10 mouse cellular contexts compared by ENCODE assay signal in the genomic region with DNA sequence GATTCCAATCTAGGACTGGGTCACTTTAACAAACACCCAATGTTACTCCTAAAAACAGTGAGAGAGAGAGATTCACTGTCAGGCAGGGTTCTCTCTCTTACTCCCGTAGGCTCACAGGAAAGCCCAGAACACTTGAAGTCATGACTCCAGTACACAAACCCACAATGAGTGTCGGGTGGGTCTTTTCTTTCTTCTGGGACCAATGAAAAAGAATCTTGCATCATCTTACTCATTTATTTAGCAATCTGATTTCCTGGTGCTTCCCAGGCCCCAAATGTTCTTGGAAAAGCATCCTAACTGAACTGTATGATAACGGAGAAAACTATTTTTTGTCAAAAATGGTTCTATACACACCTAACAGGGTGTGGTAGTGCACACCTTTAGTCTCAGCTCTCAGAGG. TPM values are rescaled to one million over a fixed set of nuclear protein-coding genes. Genes with fewer than 3 reads are reported as not detected.
A peak's percentile ranks its signal among the peaks of the same experiment; 100 is the strongest.
DNase-seq lines count a peak whose midpoint lies in the region; TF ChIP-seq lines count a peak whose summit lies in the region.
"Had no signal": no experiment of that assay in that cellular context is flagged by ENCODE, and none has a peak within 500 bp of the region (broad histone marks: within the 10 kb centered on the region; RNA-seq: fewer than 3 reads in every experiment).

No protein-coding gene starts in this region.

- H3K79me3 ChIP-seq in C2C12 (ENCODE audit: low read depth) = peaks cover 2% of the 10 kb centered on the region

- H3K27me3 ChIP-seq in C2C12 (ENCODE audit: control insufficient read depth, insufficient read depth, insufficient read length) = no peaks in the 10 kb centered on the region
- peaks cover 4% of the 10 kb centered on the region for H3K27me3 ChIP-seq in hindbrain, embryonic 10.5 days (ENCODE audit: insufficient read depth, poor library complexity, severe bottlenecking)

- no peak overlapping the region for H3K4me3 ChIP-seq in C2C12 (ENCODE audit: insufficient read depth, poor library complexity, severe bottlenecking)
- H3K4me3 ChIP-seq in hindbrain, embryonic 10.5 days = peak overlapping the region; percentile 91

- H3ac ChIP-seq in C2C12 (ENCODE audit: control insufficient read depth, insufficient read length, low read depth) = no peak overlapping the region

- H3K4me1 ChIP-seq in hindbrain, embryonic 10.5 days (replicated peaks) = peaks cover 56% of the 10 kb centered on the region

- H3K27ac ChIP-seq in hindbrain, embryonic 10.5 days = peak overlapping the region; percentile 50; the same call in 1 of the 2 replicates
- H3K27ac ChIP-seq: liver, embryonic 15.5 days had no signal

- no peaks in the 10 kb centered on the region for H3K9me3 ChIP-seq in hindbrain, embryonic 10.5 days
- H3K9me3 ChIP-seq: liver, embryonic 15.5 days had no signal

- peaks cover 19% of the 10 kb centered on the region for H3K79me2 ChIP-seq in C2C12 (ENCODE audit: control insufficient read depth, insufficient read depth)

- peak; percentile 34 for DNase-seq in 3T3-L1 (ENCODE audit: low read depth, low spot score)
- DNase-seq in hindbrain, embryonic 10.5 days (ENCODE audit: low spot score) = no peak
- peak; percentile 43 for DNase-seq in lung, postnatal 36 days
- no peak for DNase-seq in spleen, postnatal 10 days (ENCODE audit: low spot score in 2 of 2)
- DNase-seq in embryo, embryonic 11 days = no peak
- DNase-seq in adrenal gland, postnatal 36 days = no peak
- DNase-seq: cerebellum, adult 8-10 months; right cerebral cortex, adult 18-20 months had no signal

- H3K36me3 ChIP-seq in C2C12 (ENCODE audit: control insufficient read depth, insufficient read depth) = no peaks in the 10 kb centered on the region
- peaks cover 10% of the 10 kb centered on the region; the same call in 1 of the 2 replicates for H3K36me3 ChIP-seq in hindbrain, embryonic 10.5 days
- H3K36me3 ChIP-seq: liver, embryonic 15.5 days had no signal

- no peak for TF ChIP-seq CTCF in C2C12 (IDR thresholded peaks at IDR 0.05; ENCODE audit: control insufficient read depth, insufficient read depth, insufficient read length)

- WGBS in hindbrain, embryonic 10.5 days = 87% methylated on average over 3 of the region's 3 CpGs

TF ChIP-seq in C2C12, 6 proteins besides CTCF, POLR2A, EP300 and RAD21:
- TF ChIP-seq CEBPB (IDR thresholded peaks at IDR 0.05; ENCODE audit: low read depth) (peak; percentile 29), MYOD1 (IDR thresholded peaks at IDR 0.05; ENCODE audit: control insufficient read depth, insufficient read length, low read depth) (no peak)

RNA-seq across cellular contexts. Expression of gene Myo1b, which starts 1.8 kb away (rescaled TPM):
- polyA plus RNA-seq in C2C12 (2012; fragmentation: generic; extraction: Trizol) = 2.9 TPM
- 72.6 and 77.6 TPM in 2 replicates for polyA plus RNA-seq in hindbrain, embryonic 10.5 days (2016; fragmentation: Nextera tagmentation; extraction: Ambion mirVana)
- total RNA-seq in adrenal gland, postnatal 36 days (2021) = 10 to 100 TPM; 63.2 to 64.2 TPM

Comparison
In these comparisons a context has a peak if more than half of its experiments do, and no peak if none do; other contexts are left out.
1. DNase-seq: peak in 3T3-L1 (single experiment) and lung, postnatal 36 days (single experiment); none in hindbrain, embryonic 10.5 days (single experiment), spleen, postnatal 10 days (0 of 2), embryo, embryonic 11 days (single experiment) and adrenal gland, postnatal 36 days (0 of 2).
2. RNA of gene Myo1b, which starts 1.8 kb away (polyA plus RNA-seq): 72.6 to 77.6 TPM in hindbrain, embryonic 10.5 days; 2.9 TPM in C2C12 (single experiment); every median in the first group is over 10 times any median in the second.